Mouse (Mus musculus): ENCODE data around the gene Zzz3. TPM values are rescaled to one million over a fixed set of nuclear protein-coding genes. Genes with fewer than 3 reads are reported as not detected.

Zzz3 gene
- 84.1 and 92.9 TPM in 2 replicates for total RNA-seq (2017)

- ATAC-seq (ENCODE audit: extremely low read depth, insufficient number of reproducible peaks, low FRiP score, poor library complexity, severe bottlenecking), result peak; percentile 85
Measured at GRCm38 (mm10) chr3:152395350-152396277, at the start of gene Zzz3. Gene Zzz3, plus strand, starts transcription at chr3:152395473.

GRCm38 (mm10) chr3:152345732-152346632, 49.3 kb upstream of the Zzz3 start, which contains the start of gene Usp33:
Gene Usp33, plus strand, starts transcription at chr3:152346478.
- peak; percentile 91 for ATAC-seq (ENCODE audit: extremely low read depth, insufficient number of reproducible peaks, low FRiP score, poor library complexity, severe bottlenecking)

DNA sequence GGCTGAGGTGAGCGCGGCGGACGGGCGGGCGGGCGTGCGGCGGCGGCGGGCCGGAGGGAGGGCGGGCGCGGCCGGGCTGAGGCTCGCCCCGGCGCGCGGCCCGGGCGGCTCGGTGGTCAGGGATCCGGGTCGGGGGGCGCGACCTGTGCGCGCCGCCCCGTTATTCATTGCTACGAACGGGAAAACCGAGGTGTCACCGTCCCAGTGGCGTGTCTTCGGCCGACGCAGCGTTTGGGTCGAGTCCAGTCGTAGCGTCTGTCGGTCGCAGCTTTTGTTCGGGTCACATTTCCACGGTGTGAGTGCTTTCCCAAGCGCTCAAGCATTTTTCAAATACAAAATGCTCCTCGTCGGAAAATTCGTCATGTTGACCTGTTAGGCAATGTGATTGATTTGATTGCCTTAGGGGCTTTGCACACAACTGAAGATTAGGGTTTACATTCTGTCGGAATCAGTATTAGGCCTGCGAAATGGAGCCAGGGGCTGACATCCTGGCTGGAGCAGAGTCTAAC, 48.6 kb upstream of the Zzz3 start:
- ATAC-seq (ENCODE audit: extremely low read depth, insufficient number of reproducible peaks, low FRiP score, poor library complexity, severe bottlenecking), result no peak

GRCm38 (mm10) chr3:152347227-152347626, 48.0 kb upstream of the Zzz3 start:
- ATAC-seq (ENCODE audit: extremely low read depth, insufficient number of reproducible peaks, low FRiP score, poor library complexity, severe bottlenecking), result no peak

DNA sequence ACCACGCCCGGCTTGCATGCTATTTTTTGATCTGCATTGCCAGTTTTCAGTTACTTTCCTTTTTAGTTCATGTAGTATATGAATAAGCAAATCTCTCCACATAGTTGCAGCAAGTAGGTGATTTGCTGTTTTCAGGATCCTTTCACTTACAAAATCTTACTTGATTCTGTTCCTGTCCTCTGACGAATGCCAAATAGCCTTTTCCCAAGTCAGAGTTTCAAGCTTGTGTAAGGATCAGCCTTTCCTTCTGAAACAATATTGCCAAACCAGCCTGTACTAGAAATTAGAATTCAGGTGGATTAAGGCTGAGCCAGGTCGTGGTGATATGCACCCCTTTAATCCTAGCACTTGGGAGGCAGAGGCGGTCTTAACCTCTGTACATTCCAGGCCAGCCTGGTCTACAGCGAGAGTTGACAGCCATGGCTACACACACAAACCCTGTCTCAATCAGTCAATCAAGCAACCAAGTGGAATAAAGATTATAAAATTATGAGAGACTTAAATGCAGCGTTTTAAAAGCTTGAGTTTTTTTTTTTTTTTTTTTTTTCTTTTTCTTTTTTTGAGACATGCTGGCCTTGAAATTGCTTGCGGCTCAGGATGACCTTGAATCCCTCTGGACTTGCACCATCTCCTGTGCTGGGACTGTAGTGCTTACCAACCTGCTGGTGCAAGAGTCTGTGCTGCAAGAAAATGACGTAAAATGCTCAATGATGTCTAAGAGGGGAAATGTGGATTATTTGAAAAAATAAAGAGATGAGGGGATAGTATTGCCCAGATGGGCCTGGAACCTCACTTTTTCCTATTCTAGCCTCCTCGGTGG, 47.1 kb upstream of the Zzz3 start:
- no peak for ATAC-seq (ENCODE audit: extremely low read depth, insufficient number of reproducible peaks, low FRiP score, poor library complexity, severe bottlenecking)

DNA sequence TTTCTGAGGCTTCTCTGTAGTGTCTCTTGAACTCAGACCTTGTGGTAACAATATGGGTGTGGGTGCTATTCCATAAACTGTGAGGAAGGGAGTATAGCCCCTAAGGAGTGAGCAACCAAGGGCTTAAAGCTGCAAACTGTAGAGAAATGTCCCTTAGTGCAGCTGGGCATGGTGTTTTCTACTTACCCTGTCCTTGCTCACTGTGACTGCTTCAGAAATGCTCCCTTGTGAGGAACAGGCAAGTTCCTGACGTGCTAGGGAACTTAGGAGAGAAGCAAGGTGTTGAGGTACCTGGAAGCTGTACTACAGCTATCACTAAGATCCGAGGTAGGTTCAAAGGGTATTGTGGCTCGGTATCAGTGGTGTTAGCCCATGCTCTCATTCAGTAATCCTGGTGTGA, 44.8 kb upstream of the Zzz3 start:
- ATAC-seq (ENCODE audit: extremely low read depth, insufficient number of reproducible peaks, low FRiP score, poor library complexity, severe bottlenecking), result no peak

GRCm38 (mm10) chr3:152350966-152351365, 44.3 kb upstream of the Zzz3 start:
- ATAC-seq (ENCODE audit: extremely low read depth, insufficient number of reproducible peaks, low FRiP score, poor library complexity, severe bottlenecking), result no peak

DNA sequence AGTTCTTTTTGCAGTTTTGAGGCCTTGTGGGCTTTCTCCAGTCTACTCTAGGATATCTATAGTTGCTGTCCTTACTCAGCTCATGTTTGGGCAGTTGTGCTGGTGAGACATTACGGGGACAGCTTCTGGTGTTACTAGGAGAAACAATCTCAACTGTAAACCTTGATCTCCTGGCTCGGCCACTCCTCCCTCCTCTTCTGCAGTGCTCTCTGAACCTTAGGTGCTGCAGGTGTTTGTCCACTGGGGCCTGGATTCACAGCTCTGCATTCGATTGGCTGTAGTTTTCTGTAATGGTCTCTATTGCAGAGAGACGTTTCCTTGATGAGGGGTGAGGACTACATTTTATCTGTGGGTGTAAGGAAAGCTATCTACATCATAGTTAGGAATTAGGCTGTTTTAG, 43.0 kb upstream of the Zzz3 start:
- ATAC-seq (ENCODE audit: extremely low read depth, insufficient number of reproducible peaks, low FRiP score, poor library complexity, severe bottlenecking), result no peak

- no peak for ATAC-seq (ENCODE audit: extremely low read depth, insufficient number of reproducible peaks, low FRiP score, poor library complexity, severe bottlenecking)
Measured at GRCm38 (mm10) chr3:152353434-152354177, 41.7 kb upstream of the Zzz3 start.

GRCm38 (mm10) chr3:152355361-152355760, 39.9 kb upstream of the Zzz3 start:
- peak; percentile 47; the same call in 1 of the 2 replicates for ATAC-seq (ENCODE audit: extremely low read depth, insufficient number of reproducible peaks, low FRiP score, poor library complexity, severe bottlenecking)

DNA sequence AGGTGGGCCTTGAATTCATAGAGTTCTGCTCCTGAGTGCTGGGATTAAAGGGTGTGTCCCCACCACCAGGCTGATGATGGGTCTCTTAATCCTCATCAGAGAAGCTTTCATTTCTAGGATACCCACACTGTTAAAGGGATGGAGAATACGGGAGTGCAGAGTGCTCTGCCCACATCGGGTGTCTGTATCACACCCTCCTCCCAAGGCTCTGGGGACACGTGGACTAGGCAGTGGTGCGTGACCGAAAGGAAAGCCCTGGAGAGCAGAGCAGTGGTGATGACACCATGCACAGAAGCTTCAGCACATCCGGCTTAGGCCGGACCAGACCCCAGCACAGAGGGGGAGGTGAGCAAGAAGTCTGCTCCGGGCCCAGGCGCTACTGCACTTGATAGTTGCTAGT, 38.5 kb upstream of the Zzz3 start:
- ATAC-seq (ENCODE audit: extremely low read depth, insufficient number of reproducible peaks, low FRiP score, poor library complexity, severe bottlenecking), result no peak

DNA sequence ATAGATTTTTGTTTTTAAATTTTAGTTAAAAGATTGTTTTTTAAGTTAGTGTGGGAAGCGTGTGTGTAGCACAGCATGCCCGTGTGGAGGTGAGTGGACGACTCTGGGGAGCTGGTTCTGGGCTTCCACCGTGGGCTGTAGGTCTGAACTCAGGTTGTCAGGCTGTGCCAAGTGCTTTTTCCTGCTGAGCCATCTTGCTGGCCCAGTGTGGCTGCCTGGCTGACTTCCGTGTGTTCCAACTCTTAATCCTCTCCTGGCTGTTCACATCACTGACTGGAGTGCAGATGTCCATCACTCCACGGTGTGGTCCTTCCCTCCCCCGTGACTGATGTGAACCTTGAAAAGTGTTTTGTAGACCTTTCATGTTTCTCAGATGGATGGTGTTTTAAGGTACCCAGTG, 36.1 kb upstream of the Zzz3 start:
- no peak for ATAC-seq (ENCODE audit: extremely low read depth, insufficient number of reproducible peaks, low FRiP score, poor library complexity, severe bottlenecking)

- ATAC-seq (ENCODE audit: extremely low read depth, insufficient number of reproducible peaks, low FRiP score, poor library complexity, severe bottlenecking), result no peak
Measured at GRCm38 (mm10) chr3:152364181-152364580, 31.1 kb upstream of the Zzz3 start.

DNA sequence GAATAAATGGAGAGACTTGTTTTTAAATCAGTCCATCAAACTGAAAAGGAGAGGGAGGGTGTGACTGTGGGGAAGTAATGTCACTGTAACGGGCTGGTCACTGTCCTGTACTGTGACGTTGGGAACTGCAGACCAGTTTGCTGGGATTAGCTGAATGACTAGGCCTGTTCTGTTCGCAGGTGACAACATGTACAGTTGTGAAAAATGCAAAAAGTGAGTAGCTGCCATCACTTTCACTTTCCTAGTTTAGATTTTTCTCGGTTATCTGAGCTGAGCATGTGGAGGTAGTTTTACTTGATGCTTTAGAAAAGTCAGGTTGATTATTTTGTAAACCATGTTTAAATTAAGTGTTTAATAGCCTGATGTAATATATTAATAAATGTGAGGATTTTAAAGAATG, 19.2 kb upstream of the Zzz3 start:
- no peak for ATAC-seq (ENCODE audit: extremely low read depth, insufficient number of reproducible peaks, low FRiP score, poor library complexity, severe bottlenecking)

GRCm38 (mm10) chr3:152384106-152384505, 11.2 kb upstream of the Zzz3 start:
- no peak for ATAC-seq (ENCODE audit: extremely low read depth, insufficient number of reproducible peaks, low FRiP score, poor library complexity, severe bottlenecking)

- ATAC-seq (ENCODE audit: extremely low read depth, insufficient number of reproducible peaks, low FRiP score, poor library complexity, severe bottlenecking), result peak; percentile 82
Measured at GRCm38 (mm10) chr3:152396278-152396987, 1.2 kb downstream of the Zzz3 start.

GRCm38 (mm10) chr3:152396988-152397314, 1.7 kb downstream of the Zzz3 start:
- ATAC-seq (ENCODE audit: extremely low read depth, insufficient number of reproducible peaks, low FRiP score, poor library complexity, severe bottlenecking), result no peak
